Mouse (Mus musculus) embryonic fibroblast, embryonic 13.5 days (primary cell): ENCODE data around the gene Atp1a2.

Experiments used
- CTCF ChIP-seq: IDR thresholded peaks from 2 replicates; pipeline ENCODE4 v1.5.1; 2011; ENCODE audit warnings: mild to moderate bottlenecking, control low read depth, low read length, moderate library complexity, borderline replicate concordance; ENCODE audit not compliant: insufficient read depth
- POLR2A ChIP-seq: IDR thresholded peaks from 2 replicates; pipeline ENCODE4 v1.6.1; 2011; ENCODE audit warnings: low read depth, mild to moderate bottlenecking, control low read depth, low read length, moderate library complexity

GRCm38 (mm10) chr1:172341386-172341785, 43.5 kb upstream of the Atp1a2 start:
- no peak for TF ChIP-seq POLR2A
- TF ChIP-seq CTCF: no peak
